Mouse (Mus musculus): ENCODE measurements around the gene Cul3. TPM values are rescaled to one million over a fixed set of nuclear protein-coding genes. Genes with fewer than 3 reads are reported as not detected.

Cul3 gene
- polyA plus RNA-seq (2012; rRNA removed): 9.7 and 25.8 TPM in 2 replicates
- polyA plus RNA-seq (2014; fragmentation: Nextera tagmentation; extraction: Ambion mirVana): 22.9 and 28.0 TPM in 2 replicates

- peak; percentile 84 to 87 (median 85) for DNase-seq (ENCODE audit: low read depth in 3 of 3, low spot score in 3 of 3)
- Histone ChIP-seq H3K4me2 (ENCODE audit: low read depth) (peak within 1 kb of the TSS; percentile 82), H3K9ac (replicated peaks) (peak within 1 kb of the TSS; percentile 86), H3K27me3 (ENCODE audit: control insufficient read depth, insufficient read depth, low read length) (no peaks in the 10 kb centered on the region), H3K4me1 (replicated peaks; ENCODE audit: control insufficient read depth in 2 of 2, insufficient read depth in 2 of 2, low read length in 1 of 2) (peaks cover 0 to 12% of the 10 kb centered on the region in 2 experiments), H3K27ac (peak within 1 kb of the TSS; percentile 76), H3K9me3 (ENCODE audit: control insufficient read depth, low read length) (no peaks in the 10 kb centered on the region), H3K4me3 (ENCODE audit: insufficient read depth in 1 of 2, low read depth in 2 of 2, low read length in 2 of 2) (peak within 1 kb of the TSS; percentile 82 to 96), H3K36me3 (replicated peaks; ENCODE audit: control insufficient read depth, insufficient read depth, low read depth) (no peaks in the 10 kb centered on the region)
- under 1% methylated on average over 80 of the region's 85 CpGs for WGBS (ENCODE audit: insufficient replicate concordance)
- TF ChIP-seq EP300 (IDR thresholded peaks at IDR 0.05; ENCODE audit: low read depth) (no peak; the same call in 1 of the 2 replicates), CTCF (IDR thresholded peaks at IDR 0.05; ENCODE audit: low read depth) (no peak)
- peak; percentile 84 for ATAC-seq (ENCODE audit: insufficient read depth)
Observed at GRCm38 (mm10) chr1:80340436-80341376, at the start of gene Cul3. Gene Cul3 (minus strand): TSS chr1:80340480.

DNA sequence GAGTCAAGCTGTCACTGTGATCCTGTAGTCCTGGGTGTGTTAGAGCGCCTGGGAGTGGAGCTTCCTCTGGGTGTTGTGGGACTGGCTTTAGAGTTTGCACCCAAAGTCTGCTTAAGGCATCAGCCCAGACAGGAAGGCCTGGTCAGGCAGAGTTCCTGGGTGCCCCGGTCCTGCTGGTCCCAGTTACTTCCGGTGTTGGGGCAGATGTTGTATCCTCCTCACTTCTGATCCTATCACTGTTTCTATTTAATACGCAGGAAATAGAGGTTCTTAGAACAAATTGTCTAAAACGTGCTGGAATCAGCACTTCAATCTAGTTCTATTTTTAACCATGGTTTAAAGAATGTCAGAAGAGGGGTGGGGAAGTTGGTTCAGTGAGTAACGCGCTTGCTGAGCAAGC, 49.2 kb upstream of the Cul3 start:
- Histone ChIP-seq H3K4me3 (ENCODE audit: insufficient read depth in 1 of 2, low read depth in 2 of 2, low read length in 2 of 2) (no peak overlapping the region), H3K27me3 (ENCODE audit: control insufficient read depth, insufficient read depth, low read length) (no peaks in the 10 kb centered on the region), H3K4me1 (replicated peaks; ENCODE audit: control insufficient read depth in 2 of 2, insufficient read depth in 2 of 2, low read length in 1 of 2) (peaks cover 0 to 2% of the 10 kb centered on the region in 2 experiments; a peak in 1 of 4 replicates), H3K27ac (no peak overlapping the region), H3K9me3 (ENCODE audit: control insufficient read depth, low read length) (no peaks in the 10 kb centered on the region), H3K36me3 (replicated peaks; ENCODE audit: control insufficient read depth, insufficient read depth, low read depth) (no peaks in the 10 kb centered on the region), H3K4me2 (ENCODE audit: low read depth) (no peak overlapping the region), H3K9ac (replicated peaks) (no peak overlapping the region)
- ATAC-seq (ENCODE audit: insufficient read depth) (no peak), DNase-seq (ENCODE audit: low read depth in 3 of 3, low spot score in 3 of 3) (no peak)
- 25% methylated on average over 7 of the region's 7 CpGs for WGBS (ENCODE audit: insufficient replicate concordance)
- TF ChIP-seq CTCF (IDR thresholded peaks at IDR 0.05; ENCODE audit: low read depth) (no peak), EP300 (IDR thresholded peaks at IDR 0.05; ENCODE audit: low read depth) (no peak)

- H3K4me1 ChIP-seq (replicated peaks; ENCODE audit: control insufficient read depth in 2 of 2, insufficient read depth in 2 of 2, low read length in 1 of 2): peaks cover 0 to 2% of the 10 kb centered on the region in 2 experiments; a peak in 1 of 4 replicates
- H3K4me3 ChIP-seq (ENCODE audit: insufficient read depth in 1 of 2, low read depth in 2 of 2, low read length in 2 of 2): no peak overlapping the region
- H3K9ac ChIP-seq (replicated peaks): no peak overlapping the region
- no peak for TF ChIP-seq CTCF (IDR thresholded peaks at IDR 0.05; ENCODE audit: low read depth)
- no peak for TF ChIP-seq EP300 (IDR thresholded peaks at IDR 0.05; ENCODE audit: low read depth)
- 42% methylated on average over 25 of the region's 25 CpGs for WGBS (ENCODE audit: insufficient replicate concordance)
- H3K27me3 ChIP-seq (ENCODE audit: control insufficient read depth, insufficient read depth, low read length): no peaks in the 10 kb centered on the region
- ATAC-seq (ENCODE audit: insufficient read depth) (no peak), DNase-seq (ENCODE audit: low read depth in 3 of 3, low spot score in 3 of 3) (no peak)
- peak overlapping the region; percentile 15; the same call in 1 of the 2 replicates for H3K4me2 ChIP-seq (ENCODE audit: low read depth)
- H3K27ac ChIP-seq: no peak overlapping the region
- H3K9me3 ChIP-seq (ENCODE audit: control insufficient read depth, low read length): no peaks in the 10 kb centered on the region
- no peaks in the 10 kb centered on the region for H3K36me3 ChIP-seq (replicated peaks; ENCODE audit: control insufficient read depth, insufficient read depth, low read depth)
Observed at GRCm38 (mm10) chr1:80383613-80384589, 43.6 kb upstream of the Cul3 start.

DNA sequence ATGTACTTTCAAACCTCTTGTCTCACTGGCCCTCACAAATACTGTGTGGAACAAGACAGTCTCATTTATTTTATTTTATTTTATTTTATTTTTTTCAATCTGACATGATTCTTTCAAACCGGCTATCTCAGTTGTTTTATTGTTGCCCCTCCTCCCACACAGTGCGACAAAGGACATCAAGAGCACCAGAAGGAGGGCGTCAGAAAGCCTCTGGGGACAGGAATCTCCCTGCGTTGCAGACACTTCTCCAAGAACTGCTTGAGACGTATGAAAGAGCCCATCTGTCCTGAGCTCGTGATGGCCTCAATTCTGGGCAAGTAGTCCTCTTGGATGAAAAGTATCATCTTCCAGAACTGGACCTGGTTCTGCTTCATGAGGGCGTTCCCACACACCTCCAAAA, 42.6 kb upstream of the Cul3 start:
- Histone ChIP-seq H3K36me3 (replicated peaks; ENCODE audit: control insufficient read depth, insufficient read depth, low read depth) (no peaks in the 10 kb centered on the region), H3K9me3 (ENCODE audit: control insufficient read depth, low read length) (no peaks in the 10 kb centered on the region), H3K27ac (no peak overlapping the region), H3K9ac (replicated peaks) (no peak overlapping the region), H3K4me2 (ENCODE audit: low read depth) (no peak overlapping the region), H3K4me3 (ENCODE audit: insufficient read depth in 1 of 2, low read depth in 2 of 2, low read length in 2 of 2) (no peak overlapping the region), H3K27me3 (ENCODE audit: control insufficient read depth, insufficient read depth, low read length) (no peaks in the 10 kb centered on the region), H3K4me1 (replicated peaks; ENCODE audit: control insufficient read depth in 2 of 2, insufficient read depth in 2 of 2, low read length in 1 of 2) (peaks cover 0 to 2% of the 10 kb centered on the region in 2 experiments; a peak in 1 of 4 replicates)
- no peak for TF ChIP-seq EP300 (IDR thresholded peaks at IDR 0.05; ENCODE audit: low read depth)
- no peak for TF ChIP-seq CTCF (IDR thresholded peaks at IDR 0.05; ENCODE audit: low read depth)
- ATAC-seq (ENCODE audit: insufficient read depth): no peak
- WGBS (ENCODE audit: insufficient replicate concordance): 55% methylated on average over 7 of the region's 7 CpGs
- no peak for DNase-seq (ENCODE audit: low read depth in 3 of 3, low spot score in 3 of 3)
